Mouse (Mus musculus) heart, adult 9 months (tissue): ENCODE measurements around the gene Zdhhc5.
"Not testable (repeated sequence)": the region's sequence is repeated elsewhere in the genome, so short reads cannot be mapped to it uniquely, and the experiment has no call there.

Experiments
- DNase-seq, 2 experiments: peaks; one replicate each; pipeline ENCODE4 v3.0.0; 2022; ENCODE audit warnings: low spot score in 2 of 2

Zdhhc5 gene

DNA sequence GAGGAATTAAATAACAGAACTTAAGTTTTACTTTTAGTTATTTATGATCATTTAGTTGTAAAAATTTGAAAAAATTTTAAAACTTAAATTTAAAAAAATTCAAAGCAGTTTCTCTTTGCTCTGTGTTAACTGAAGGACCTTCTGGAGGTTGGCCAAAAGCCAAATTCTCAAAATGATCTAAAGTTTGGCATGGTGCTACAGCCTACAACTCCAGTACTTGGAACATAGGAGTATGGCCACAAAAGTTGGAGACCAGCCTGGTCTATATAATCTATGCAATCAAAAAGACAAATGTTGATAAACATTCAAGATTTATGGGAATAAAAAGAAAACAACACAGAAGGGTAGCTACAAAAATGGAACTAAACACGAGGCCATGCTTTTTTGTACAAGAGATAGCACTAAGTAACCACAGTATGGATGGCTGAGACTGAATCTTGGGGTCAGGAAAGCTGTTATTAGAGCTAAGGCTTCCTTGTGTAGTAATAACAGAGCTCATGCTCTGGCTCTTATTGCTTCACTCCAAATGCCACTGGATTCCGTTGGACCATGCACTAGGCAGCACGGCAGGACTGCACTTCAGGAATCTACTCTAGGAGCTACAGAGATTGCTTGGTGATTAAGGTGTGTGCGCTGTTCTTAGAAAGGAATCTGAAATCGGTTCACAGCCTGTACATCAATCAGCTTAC lies 19.8 kb downstream of the Zdhhc5 start:
- DNase-seq, result no peak

GRCm38 (mm10) chr2:84690050-84690449 lies 24.9 kb downstream of the Zdhhc5 start:
- DNase-seq, result no peak

DNA sequence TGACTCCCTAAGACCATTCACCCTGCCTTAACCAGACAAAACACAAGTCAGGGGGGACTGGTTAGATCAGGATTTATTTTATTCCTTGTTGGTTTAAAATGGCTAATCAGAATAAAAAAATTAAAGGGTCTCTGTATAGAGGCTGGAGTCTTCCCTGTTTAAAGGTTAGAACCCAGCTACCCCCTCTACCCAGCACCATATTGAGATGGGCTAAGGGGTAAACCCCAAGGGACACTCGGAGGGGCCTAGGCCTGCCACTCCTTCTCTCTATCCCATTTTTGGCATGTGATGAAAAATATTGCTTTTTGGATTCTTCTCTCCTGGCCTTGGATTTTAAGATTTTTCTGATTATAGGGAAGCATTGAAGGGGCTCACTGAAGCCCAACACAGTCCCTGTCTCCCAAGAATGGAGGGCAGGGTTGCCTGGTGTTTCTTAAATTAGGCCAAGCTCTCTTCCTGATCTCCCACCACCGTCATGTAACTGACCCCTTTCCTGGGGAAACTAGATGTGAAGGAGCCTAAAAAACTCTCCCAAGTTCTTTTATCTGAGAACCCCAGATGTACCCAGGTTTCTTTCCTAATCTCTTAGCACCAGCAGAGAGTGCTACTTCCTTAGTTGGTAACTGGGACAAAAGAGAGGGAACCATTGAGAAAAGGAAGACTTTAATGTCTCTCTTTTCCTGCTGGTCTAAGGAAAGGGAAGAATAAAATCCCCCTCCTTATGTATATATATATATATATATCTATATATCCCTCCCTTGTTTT lies 26.7 kb downstream of the Zdhhc5 start:
- no peak for DNase-seq

DNA sequence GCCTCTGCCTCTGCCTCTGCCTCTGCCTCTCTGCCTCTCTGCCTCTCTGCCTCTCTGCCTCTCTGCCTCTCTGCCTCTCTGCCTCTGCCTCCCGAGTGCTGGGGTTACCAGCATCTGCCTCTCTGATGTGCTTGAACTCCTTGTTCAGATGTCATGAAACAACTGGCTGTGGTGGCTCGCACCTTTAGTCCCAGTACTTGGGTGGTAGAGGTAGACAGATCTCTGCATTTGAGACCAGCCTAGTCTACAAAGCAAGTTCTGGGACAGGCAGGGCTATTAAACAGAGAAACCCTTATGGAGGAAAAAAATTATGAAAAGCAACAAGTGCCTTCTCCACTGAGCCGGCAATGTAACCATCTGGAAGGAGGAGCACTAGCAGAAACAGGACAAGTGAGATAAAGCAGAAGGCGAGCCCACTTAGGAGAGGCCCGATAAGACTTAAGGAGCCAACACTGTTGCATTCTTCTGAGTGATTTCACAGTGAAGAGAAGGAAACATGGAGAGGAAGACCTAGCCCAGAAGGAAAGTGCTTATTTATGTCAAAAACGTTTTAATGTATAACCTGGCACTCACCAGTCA lies 32.3 kb downstream of the Zdhhc5 start:
- no peak for DNase-seq

- no peak for DNase-seq
These were observed 36.0 kb downstream of the Zdhhc5 start, which contains the start of gene Tmx2 for GRCm38 (mm10) chr2:84679016-84679415. TSS of gene Tmx2 (minus strand) at chr2:84679140.

DNA sequence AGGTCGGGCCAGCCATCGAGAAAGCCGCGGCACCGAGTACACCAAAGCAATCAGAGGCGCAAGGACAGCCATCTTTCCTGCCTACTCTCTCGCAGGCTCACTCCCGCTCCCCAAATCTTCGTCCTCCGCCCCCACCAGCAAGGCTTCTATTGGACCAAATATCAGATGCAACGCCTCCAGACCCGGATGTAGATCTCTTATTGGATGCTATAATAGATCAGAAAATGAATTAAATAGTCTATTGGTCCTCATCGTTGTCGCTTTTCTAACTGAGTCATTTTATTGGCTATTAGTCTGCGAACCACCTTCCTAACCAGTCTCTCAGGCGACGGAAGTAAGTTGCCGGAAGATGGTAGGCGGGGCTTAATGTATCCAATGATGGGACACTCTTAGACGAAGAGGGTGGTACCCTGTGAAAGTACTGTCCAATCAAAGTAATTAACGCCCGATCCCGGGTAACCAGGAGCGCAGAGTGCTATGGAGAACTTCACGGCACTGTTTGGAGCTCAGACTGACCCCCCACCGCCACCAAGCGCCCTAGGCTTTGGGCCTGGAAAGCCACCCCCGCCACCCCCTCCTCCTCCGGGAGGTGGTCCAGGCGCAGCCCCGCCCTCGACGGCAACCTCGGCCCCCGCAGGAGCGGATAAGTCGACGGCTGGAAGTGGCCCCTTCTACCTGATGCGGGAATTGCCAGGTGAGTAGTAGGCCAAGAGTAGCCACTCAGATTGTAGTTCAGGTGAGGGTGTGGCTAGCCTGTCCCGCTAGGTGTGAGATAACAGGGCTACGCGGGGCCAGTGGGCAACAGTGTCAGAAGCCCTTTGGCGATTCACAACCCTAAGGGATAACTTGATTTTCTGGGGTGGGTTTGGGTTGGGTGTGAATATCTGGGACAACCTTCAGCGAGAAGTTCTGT lies 36.8 kb downstream of the Zdhhc5 start, which contains the start of the genes Gm28635 and Med19:
Gene Gm28635 (minus strand): TSS at position 74 of the 913 bp plus-strand sequence.
Gene Med19 (plus strand): TSS at position 435 of the 913 bp plus-strand sequence.
- DNase-seq, result peak; percentile 99 to 100

DNA sequence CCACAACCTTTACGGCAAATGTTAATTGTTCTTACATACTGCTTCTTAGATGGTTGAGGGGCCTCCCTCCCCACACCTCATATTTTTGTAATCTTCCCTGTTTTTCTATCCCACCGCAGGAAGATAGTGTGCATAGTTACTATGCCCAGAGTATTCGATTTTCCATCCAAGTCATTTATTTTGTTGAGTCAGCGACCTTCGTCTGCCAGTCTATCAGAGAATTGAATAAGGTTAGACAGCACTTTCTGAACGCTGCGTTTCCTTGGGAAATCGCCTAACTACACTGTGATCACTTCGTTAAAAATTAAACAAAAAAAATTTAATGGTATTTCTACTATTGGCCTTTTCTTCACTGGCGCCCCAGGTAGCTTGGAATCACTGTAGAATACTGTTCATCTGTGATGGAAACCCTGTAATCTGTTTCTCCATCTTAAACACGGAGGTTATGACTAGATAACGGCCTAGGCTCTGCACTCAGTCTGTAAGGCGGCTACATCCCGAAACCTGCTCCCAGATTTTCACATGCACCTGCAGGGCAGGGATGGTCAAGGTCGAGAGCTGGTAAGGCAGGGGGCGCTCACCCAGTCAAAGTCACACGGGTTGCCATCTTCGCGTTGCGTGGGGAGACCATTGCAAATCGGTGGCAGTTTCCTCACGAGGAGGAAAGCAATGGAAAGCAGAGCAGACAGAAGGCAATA lies 37.6 kb downstream of the Zdhhc5 start:
- DNase-seq, result no peak

GRCm38 (mm10) chr2:84671535-84671934 lies 43.4 kb downstream of the Zdhhc5 start:
- DNase-seq, result not testable (repeated sequence)

DNA sequence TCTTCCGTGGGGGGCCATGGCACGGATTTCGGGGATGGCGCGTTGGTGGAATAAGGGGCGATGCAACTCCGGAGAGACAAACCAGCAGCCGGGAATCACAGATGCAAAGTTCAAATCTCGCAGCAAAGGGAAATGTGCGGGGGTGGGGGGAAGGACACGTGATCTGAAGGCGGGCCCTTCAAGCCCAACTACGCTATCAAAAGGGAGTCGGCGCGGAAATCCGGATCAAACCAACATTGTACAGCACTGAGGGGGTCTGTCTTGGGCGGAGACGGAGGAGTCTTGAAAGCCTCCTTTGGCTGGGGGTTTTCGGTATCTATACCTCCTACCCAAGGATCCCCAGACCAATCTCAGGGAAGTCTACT lies 44.4 kb downstream of the Zdhhc5 start, which contains the start of gene Selenoh:
Gene Selenoh (minus strand): TSS at position 202 of the 365 bp plus-strand sequence.
- peak; percentile 81 to 83 for DNase-seq

DNA sequence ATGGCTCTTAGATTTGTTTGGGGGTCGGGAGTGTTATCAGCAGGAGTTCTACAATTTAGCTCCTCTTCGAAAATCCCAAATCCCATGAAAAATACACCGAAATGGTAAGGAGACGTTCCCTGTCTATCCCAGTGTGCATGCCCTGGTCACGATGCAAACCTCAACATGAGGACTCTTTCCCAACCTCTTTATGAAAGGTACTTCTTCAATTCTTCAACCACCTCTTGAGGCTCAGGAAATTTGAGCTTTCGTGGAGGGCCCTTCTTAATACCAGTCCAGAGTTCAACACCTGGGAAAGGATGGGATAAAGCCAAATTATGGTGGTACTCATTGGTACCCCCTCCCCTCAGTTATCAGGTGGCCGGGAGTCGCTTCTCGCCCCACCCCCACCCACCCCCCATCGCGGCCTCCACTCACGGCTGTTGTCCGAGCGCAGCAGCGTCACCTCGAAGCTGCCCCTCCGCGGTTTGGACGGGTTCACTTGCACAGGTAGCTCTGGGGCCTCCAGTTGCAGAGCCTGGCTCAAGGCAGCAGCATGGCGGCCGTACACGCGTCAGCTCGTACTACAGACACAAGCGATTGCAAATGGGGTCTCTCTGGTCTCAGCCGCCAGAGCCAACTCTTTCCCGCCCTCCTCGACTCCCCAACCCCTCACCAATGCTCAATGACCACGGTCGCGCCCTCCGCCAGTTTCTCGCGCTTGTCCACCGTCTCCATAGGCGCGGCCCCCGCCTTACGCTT lies 45.0 kb downstream of the Zdhhc5 start:
- no peak for DNase-seq

DNA sequence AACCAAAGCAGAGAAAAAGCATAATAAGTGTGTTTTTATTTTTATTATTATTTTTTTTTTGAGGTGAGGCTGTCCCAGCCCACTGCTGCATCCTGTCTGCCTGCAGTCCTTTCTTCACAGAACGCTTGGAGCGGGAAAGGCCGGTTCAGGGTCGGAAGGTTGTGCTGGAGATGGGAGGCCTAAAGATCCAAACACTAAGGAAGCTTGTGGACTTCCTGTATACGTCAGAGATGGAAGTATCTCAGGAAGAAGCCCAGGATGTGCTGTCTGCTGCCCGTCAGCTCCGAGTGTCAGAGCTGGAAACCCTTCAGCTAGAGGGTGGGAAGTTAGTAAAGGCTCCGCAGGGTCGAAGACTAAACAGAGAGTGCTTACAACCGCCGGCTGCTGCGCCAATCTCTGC lies 48.9 kb downstream of the Zdhhc5 start:
- DNase-seq, result no peak

- DNase-seq, result peak in 1 of 2 experiments; percentile 28
These were observed 52.1 kb downstream of the Zdhhc5 start for GRCm38 (mm10) chr2:84662866-84663265.

GRCm38 (mm10) chr2:84660253-84660652 lies 54.7 kb downstream of the Zdhhc5 start:
- DNase-seq, result peak; percentile 40 to 58

- DNase-seq, result no peak
These were observed 56.2 kb downstream of the Zdhhc5 start, which contains the start of gene Btbd18 for GRCm38 (mm10) chr2:84658806-84659205. TSS of gene Btbd18 (plus strand) at chr2:84659079.

GRCm38 (mm10) chr2:84655864-84656263 lies 59.1 kb downstream of the Zdhhc5 start:
- no peak for DNase-seq

- no peak for DNase-seq
These were observed 61.6 kb downstream of the Zdhhc5 start for GRCm38 (mm10) chr2:84653354-84653753.

GRCm38 (mm10) chr2:84650464-84651195 lies 64.3 kb downstream of the Zdhhc5 start, which contains the start of gene Ctnnd1:
TSS of gene Ctnnd1 (minus strand) at chr2:84650765.
- DNase-seq, result peak; percentile 92 to 93

GRCm38 (mm10) chr2:84649674-84650073 lies 65.3 kb downstream of the Zdhhc5 start:
- DNase-seq, result peak; percentile 27 to 38

DNA sequence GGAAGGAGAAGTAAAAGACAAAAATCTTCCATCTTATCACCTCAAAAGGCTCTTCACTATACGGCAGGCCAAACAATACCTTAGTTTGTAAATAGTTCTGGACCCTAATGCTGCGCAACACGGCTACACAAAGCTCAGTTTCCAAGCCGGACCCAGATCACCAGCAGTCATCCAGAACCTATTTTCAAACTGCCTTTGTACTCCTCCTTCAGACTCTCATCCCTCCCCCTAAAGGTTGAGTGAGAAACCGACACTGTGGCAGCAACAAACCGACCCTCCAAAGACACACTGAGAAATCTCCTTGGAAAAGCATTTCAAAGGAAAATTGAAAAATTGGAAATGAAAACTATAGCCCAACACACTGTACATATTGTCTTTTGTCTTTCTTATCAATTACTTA lies 66.6 kb downstream of the Zdhhc5 start:
- no peak for DNase-seq
